Mouse (Mus musculus): ENCODE measurements around the gene Atg101. TPM values are rescaled to one million over a fixed set of nuclear protein-coding genes. Genes with fewer than 3 reads are reported as not detected.

Gene Atg101
- polyA plus RNA-seq (2015; fragmentation: Nextera tagmentation; extraction: Ambion mirVana): 75.0 and 82.4 TPM in 2 replicates

DNA sequence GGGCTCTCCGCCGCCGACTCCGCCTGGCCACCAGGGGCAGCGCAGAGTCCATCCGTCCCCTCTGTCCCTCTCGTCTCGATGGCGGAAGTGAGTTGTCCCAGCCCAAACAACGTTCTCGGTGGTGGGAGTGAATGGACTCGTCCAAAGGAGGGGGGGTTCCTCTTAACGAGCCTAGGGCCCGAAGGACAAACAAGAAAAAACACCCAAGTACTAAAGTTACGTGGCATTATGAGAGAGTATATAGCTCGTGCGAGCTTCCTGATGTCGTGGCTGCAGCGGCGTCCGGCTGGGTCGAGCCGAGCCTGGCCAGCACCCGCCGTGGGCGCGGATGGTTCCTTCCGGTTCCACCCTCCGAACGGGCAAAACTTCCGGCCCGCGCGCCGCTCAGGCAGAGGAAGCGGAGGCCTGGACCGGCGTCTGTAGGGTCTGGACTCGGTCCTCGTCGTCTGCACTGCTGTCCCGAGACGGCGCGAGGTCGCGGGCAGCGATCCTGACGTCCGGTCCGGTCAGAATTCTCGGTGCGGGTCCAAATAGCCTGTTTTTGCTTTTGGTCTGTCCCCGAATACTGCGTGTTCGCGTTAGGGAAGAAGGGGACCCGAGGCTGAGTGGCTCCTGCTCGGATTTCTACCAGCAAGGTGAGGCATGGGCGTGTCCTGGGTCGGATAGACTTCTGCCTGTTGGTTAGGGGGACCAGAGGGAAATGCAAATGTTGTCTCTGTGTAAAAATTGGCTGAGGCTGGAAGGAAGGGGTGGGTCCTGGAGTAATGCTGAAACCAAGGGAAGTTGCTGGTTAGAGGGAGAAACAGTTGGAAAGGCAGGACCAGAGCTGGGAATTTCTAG lies at the start of gene Atg101:
Gene Atg101, plus strand, starts transcription at position 362 of the 840 bp plus-strand sequence.
- under 1% methylated on average over 61 of the region's 61 CpGs for WGBS
- Histone ChIP-seq H3K9ac (ENCODE audit: low read length) (peak within 1 kb of the TSS; percentile 94), H3K4me2 (ENCODE audit: low read depth, low read length) (peak within 1 kb of the TSS; percentile 97), H3K4me1 (replicated peaks; ENCODE audit: control insufficient read depth, insufficient read depth, low read length) (peaks cover 16% of the 10 kb centered on the region), H3K9me3 (ENCODE audit: control insufficient read depth, low read length) (no peaks in the 10 kb centered on the region), H3K27ac (ENCODE audit: low read length) (peak within 1 kb of the TSS; percentile 86), H3K4me3 (ENCODE audit: low read length) (peak within 1 kb of the TSS; percentile 96), H3K27me3 (ENCODE audit: control insufficient read depth, insufficient read depth, low read depth, low read length) (no peaks in the 10 kb centered on the region), H3K36me3 (ENCODE audit: control insufficient read depth, insufficient read depth, low read length) (peaks cover 22% of the 10 kb centered on the region)
- peak; percentile 94 for ATAC-seq (ENCODE audit: low read depth)

DNA sequence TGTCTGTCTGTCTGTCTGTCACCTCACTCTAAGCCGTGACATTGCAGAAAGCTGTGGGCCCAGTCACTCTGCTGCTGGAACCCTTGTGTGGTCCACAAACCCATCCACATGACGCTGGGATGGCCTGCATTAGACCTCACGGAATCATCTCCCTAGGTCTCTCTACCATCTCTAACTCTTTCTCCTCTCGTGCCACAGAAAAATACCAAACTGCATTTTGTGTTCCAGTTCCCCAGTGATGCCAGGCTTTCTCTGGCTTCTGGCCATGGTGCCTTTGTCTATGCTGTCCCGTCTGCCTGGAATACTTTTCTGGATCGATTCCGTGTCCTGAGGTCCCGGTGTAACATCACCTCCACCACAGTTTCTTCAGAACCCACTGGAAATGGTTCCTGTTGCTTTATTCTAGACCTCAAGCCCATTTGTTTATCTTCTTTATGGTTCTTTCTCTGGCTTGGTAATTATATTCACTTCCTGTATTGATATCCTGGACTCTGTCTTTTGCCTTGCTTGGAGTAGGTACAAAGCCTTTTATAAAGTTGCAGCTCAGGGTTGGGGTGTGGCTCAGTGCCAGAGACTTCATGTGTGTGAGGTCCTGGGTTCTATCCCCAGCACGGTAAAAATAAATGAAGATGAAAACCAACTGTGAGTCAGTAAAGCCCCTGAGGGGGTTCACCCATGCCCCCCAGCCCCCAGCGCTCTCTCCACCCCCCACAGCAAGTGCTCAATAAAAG lies 49.3 kb upstream of the Atg101 start:
- WGBS: 43% methylated on average over 10 of the region's 10 CpGs
- Histone ChIP-seq H3K9me3 (ENCODE audit: control insufficient read depth, low read length) (no peaks in the 10 kb centered on the region), H3K4me1 (replicated peaks; ENCODE audit: control insufficient read depth, insufficient read depth, low read length) (peaks cover 45% of the 10 kb centered on the region), H3K4me3 (ENCODE audit: low read length) (no peak overlapping the region), H3K27me3 (ENCODE audit: control insufficient read depth, insufficient read depth, low read depth, low read length) (no peaks in the 10 kb centered on the region), H3K27ac (ENCODE audit: low read length) (peak overlapping the region; percentile 99), H3K9ac (ENCODE audit: low read length) (peak overlapping the region; percentile 48; the same call in 1 of the 2 replicates), H3K4me2 (ENCODE audit: low read depth, low read length) (peak overlapping the region; percentile 36), H3K36me3 (ENCODE audit: control insufficient read depth, insufficient read depth, low read length) (peaks cover 24% of the 10 kb centered on the region)
- no peak for ATAC-seq (ENCODE audit: low read depth)

- Histone ChIP-seq H3K9ac (ENCODE audit: low read length) (peak overlapping the region; percentile 48; the same call in 1 of the 2 replicates), H3K36me3 (ENCODE audit: control insufficient read depth, insufficient read depth, low read length) (peaks cover 18% of the 10 kb centered on the region), H3K4me1 (replicated peaks; ENCODE audit: control insufficient read depth, insufficient read depth, low read length) (peaks cover 45% of the 10 kb centered on the region), H3K27me3 (ENCODE audit: control insufficient read depth, insufficient read depth, low read depth, low read length) (no peaks in the 10 kb centered on the region), H3K4me2 (ENCODE audit: low read depth, low read length) (peak overlapping the region; percentile 36), H3K9me3 (ENCODE audit: control insufficient read depth, low read length) (no peaks in the 10 kb centered on the region), H3K4me3 (ENCODE audit: low read length) (0 out of 2 replicates have a peak overlapping the region, but pooled peaks have one; percentile 10), H3K27ac (ENCODE audit: low read length) (peak overlapping the region; percentile 99)
- 16% methylated on average over 5 of the region's 5 CpGs for WGBS
- no peak for ATAC-seq (ENCODE audit: low read depth)
These were observed 48.8 kb upstream of the Atg101 start for GRCm38 (mm10) chr15:101235342-101235698.

DNA sequence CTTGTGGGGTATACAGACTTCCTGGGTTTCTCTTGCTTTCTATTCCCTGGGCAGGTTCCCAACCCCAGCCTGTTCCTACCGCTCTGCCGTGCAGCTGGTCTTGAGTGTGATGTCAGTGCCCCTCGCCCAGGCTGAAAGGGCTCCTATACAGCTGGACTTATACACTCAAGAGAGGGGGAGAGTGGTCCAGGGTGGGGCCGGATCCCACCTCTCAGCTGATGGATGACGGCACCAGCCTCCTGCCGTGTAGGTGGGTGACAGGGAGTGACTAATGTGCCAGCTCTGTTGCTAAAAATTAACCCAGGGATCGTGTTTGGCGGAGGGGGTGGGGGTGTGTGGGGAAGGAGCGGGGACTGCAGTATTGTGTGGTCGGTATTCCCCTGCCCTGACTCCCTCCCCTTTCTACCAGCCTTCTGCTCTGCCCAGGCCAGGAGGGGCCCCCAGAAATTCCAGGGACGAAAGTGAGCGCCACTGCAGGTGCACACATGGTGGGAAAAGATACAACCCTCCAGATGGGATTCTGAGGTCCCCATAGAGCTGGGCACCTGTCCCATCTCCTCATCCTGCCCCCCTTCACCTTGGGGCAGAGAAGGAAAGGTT lies 48.2 kb upstream of the Atg101 start:
- Histone ChIP-seq H3K4me2 (ENCODE audit: low read depth, low read length) (peak overlapping the region; percentile 36), H3K9me3 (ENCODE audit: control insufficient read depth, low read length) (no peaks in the 10 kb centered on the region), H3K36me3 (ENCODE audit: control insufficient read depth, insufficient read depth, low read length) (peaks cover 13% of the 10 kb centered on the region), H3K27me3 (ENCODE audit: control insufficient read depth, insufficient read depth, low read depth, low read length) (no peaks in the 10 kb centered on the region), H3K4me1 (replicated peaks; ENCODE audit: control insufficient read depth, insufficient read depth, low read length) (peaks cover 45% of the 10 kb centered on the region), H3K4me3 (ENCODE audit: low read length) (no peak overlapping the region), H3K27ac (ENCODE audit: low read length) (peak overlapping the region; percentile 99), H3K9ac (ENCODE audit: low read length) (peak overlapping the region; percentile 45)
- 14% methylated on average over 12 of the region's 12 CpGs for WGBS
- peak; percentile 24; the same call in 1 of the 2 replicates for ATAC-seq (ENCODE audit: low read depth)

DNA sequence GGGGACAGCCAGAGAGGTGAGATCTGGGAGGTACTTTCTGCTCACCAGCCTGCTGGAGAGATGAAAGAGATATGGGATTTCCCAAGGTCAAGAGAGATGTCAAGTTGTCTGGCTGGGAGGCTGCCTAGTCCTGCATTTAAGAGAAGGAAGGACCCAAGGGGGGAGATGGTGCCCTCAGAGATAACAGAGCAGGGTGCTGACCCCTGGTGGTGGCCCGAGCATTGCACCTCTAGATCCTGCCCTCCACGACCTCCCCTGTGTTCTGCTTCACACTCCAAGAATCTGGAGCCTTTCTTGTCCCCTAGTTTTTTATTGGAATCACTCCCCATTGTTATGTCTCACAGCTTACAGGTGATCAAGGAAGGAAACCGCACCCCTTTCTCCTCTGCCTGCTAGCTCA lies 47.2 kb upstream of the Atg101 start:
- H3K27me3 ChIP-seq (ENCODE audit: control insufficient read depth, insufficient read depth, low read depth, low read length): no peaks in the 10 kb centered on the region
- H3K4me3 ChIP-seq (ENCODE audit: low read length): no peak overlapping the region
- peaks cover 3% of the 10 kb centered on the region for H3K36me3 ChIP-seq (ENCODE audit: control insufficient read depth, insufficient read depth, low read length)
- no peak overlapping the region for H3K9ac ChIP-seq (ENCODE audit: low read length)
- H3K27ac ChIP-seq (ENCODE audit: low read length): 0 out of 2 replicates have a peak overlapping the region, but pooled peaks have one; percentile 40
- 12% methylated on average over 3 of the region's 3 CpGs for WGBS
- no peak for ATAC-seq (ENCODE audit: low read depth)
- H3K9me3 ChIP-seq (ENCODE audit: control insufficient read depth, low read length): no peaks in the 10 kb centered on the region
- H3K4me2 ChIP-seq (ENCODE audit: low read depth, low read length): no peak overlapping the region
- peaks cover 48% of the 10 kb centered on the region for H3K4me1 ChIP-seq (replicated peaks; ENCODE audit: control insufficient read depth, insufficient read depth, low read length)

DNA sequence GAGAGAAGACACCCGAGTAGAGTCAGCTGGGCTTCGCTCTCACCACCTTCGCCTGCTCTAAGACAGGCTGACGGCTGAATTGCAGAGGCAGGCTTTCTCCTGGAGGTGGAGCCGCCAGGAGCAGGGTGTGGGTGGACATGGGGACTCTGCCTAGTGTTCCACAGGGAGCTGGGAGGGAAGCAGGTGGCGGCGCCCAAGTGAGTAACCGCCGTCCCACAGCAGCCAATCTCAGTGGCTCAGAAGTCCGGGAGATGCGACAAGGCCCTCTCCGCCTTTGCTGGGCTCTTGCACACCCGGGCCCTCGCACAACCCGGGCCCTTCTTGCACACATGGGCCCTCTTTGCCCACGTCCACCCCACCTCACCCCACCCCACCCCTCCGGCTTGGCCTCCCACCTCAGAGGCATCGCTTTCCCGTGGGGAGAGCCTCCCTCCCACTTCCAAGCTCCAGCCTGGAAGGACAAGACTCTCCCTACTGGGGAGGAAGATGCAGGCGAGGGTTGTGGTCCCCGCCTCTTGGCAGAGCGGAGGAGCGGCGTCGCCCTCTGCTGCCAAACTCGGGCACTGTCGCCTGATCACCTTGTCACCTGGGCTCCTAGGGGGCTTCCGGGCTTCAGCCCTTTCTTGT lies 45.1 kb upstream of the Atg101 start:
- Histone ChIP-seq H3K4me2 (ENCODE audit: low read depth, low read length) (peak overlapping the region; percentile 57), H3K9me3 (ENCODE audit: control insufficient read depth, low read length) (no peaks in the 10 kb centered on the region), H3K4me1 (replicated peaks; ENCODE audit: control insufficient read depth, insufficient read depth, low read length) (peaks cover 33% of the 10 kb centered on the region), H3K9ac (ENCODE audit: low read length) (peak overlapping the region; percentile 55), H3K27ac (ENCODE audit: low read length) (no peak overlapping the region), H3K4me3 (ENCODE audit: low read length) (peak overlapping the region; percentile 26), H3K27me3 (ENCODE audit: control insufficient read depth, insufficient read depth, low read depth, low read length) (no peaks in the 10 kb centered on the region), H3K36me3 (ENCODE audit: control insufficient read depth, insufficient read depth, low read length) (no peaks in the 10 kb centered on the region)
- 4% methylated on average over 27 of the region's 28 CpGs for WGBS
- ATAC-seq (ENCODE audit: low read depth): peak; percentile 18; the same call in 1 of the 2 replicates

- H3K27me3 ChIP-seq (ENCODE audit: control insufficient read depth, insufficient read depth, low read depth, low read length): no peaks in the 10 kb centered on the region
- WGBS: 61% methylated on average over 8 of the region's 8 CpGs
These were observed 44.3 kb upstream of the Atg101 start for GRCm38 (mm10) chr15:101239821-101240220.

DNA sequence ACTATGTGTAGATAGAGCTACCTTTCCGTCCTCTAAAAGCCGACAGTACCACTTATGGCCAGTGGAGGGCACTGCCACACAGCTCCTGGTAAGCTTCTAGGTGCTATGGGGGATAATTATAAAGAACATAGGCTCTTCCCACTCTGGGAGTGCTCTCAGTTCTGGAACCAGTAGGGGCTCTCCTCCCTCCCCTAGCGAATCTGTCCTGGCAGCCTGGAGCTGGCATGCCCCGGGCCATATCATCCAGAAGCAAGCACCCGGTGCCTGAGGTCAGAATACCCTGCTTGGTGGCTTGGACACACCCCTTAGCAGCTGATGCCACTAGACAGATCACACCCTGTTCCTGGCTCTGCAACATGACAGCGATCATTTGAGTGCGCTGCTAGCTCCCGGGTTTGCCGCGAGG lies 43.3 kb upstream of the Atg101 start:
- H3K36me3 ChIP-seq (ENCODE audit: control insufficient read depth, insufficient read depth, low read length): no peaks in the 10 kb centered on the region
- peak overlapping the region; percentile 52 for H3K9ac ChIP-seq (ENCODE audit: low read length)
- peak overlapping the region; percentile 26 for H3K4me3 ChIP-seq (ENCODE audit: low read length)
- no peaks in the 10 kb centered on the region for H3K27me3 ChIP-seq (ENCODE audit: control insufficient read depth, insufficient read depth, low read depth, low read length)
- H3K27ac ChIP-seq (ENCODE audit: low read length): peak overlapping the region; percentile 16; the same call in 1 of the 2 replicates
- peak; percentile 66 for ATAC-seq (ENCODE audit: low read depth)
- peaks cover 24% of the 10 kb centered on the region for H3K4me1 ChIP-seq (replicated peaks; ENCODE audit: control insufficient read depth, insufficient read depth, low read length)
- WGBS: 3% methylated on average over 10 of the region's 10 CpGs
- peak overlapping the region; percentile 61 for H3K4me2 ChIP-seq (ENCODE audit: low read depth, low read length)
- H3K9me3 ChIP-seq (ENCODE audit: control insufficient read depth, low read length): no peaks in the 10 kb centered on the region

More at GRCm38 (mm10) chr15:101239821-101240220, 44.3 kb upstream of the Atg101 start:
- no peak for ATAC-seq (ENCODE audit: low read depth)
- H3K9ac ChIP-seq (ENCODE audit: low read length): no peak overlapping the region
- H3K27ac ChIP-seq (ENCODE audit: low read length): no peak overlapping the region
- no peaks in the 10 kb centered on the region for H3K36me3 ChIP-seq (ENCODE audit: control insufficient read depth, insufficient read depth, low read length)
- H3K4me2 ChIP-seq (ENCODE audit: low read depth, low read length): no peak overlapping the region
- H3K4me3 ChIP-seq (ENCODE audit: low read length): no peak overlapping the region
- H3K4me1 ChIP-seq (replicated peaks; ENCODE audit: control insufficient read depth, insufficient read depth, low read length): peaks cover 33% of the 10 kb centered on the region
- no peaks in the 10 kb centered on the region for H3K9me3 ChIP-seq (ENCODE audit: control insufficient read depth, low read length)
